Mouse (Mus musculus): ENCODE measurements around the gene Pram1.

- TF ChIP-seq POLR2A (IDR thresholded peaks at IDR 0.05; ENCODE audit: low read depth, low read length) (no peak), CTCF (IDR thresholded peaks at IDR 0.05; ENCODE audit: extremely low read depth, insufficient read depth, insufficient read length, insufficient replicate concordance) (no peak)
Observed at GRCm38 (mm10) chr17:33631236-33631635, 6.6 kb upstream of the Pram1 start.
